Mouse (Mus musculus): Measurements from ENCODE around the gene Ndufaf1. TPM values are rescaled to one million over a fixed set of nuclear protein-coding genes. Genes with fewer than 3 reads are reported as not detected.

The Ndufaf1 gene
- 42.4 TPM for polyA plus RNA-seq (2017; shearing (Covaris generic))

DNA sequence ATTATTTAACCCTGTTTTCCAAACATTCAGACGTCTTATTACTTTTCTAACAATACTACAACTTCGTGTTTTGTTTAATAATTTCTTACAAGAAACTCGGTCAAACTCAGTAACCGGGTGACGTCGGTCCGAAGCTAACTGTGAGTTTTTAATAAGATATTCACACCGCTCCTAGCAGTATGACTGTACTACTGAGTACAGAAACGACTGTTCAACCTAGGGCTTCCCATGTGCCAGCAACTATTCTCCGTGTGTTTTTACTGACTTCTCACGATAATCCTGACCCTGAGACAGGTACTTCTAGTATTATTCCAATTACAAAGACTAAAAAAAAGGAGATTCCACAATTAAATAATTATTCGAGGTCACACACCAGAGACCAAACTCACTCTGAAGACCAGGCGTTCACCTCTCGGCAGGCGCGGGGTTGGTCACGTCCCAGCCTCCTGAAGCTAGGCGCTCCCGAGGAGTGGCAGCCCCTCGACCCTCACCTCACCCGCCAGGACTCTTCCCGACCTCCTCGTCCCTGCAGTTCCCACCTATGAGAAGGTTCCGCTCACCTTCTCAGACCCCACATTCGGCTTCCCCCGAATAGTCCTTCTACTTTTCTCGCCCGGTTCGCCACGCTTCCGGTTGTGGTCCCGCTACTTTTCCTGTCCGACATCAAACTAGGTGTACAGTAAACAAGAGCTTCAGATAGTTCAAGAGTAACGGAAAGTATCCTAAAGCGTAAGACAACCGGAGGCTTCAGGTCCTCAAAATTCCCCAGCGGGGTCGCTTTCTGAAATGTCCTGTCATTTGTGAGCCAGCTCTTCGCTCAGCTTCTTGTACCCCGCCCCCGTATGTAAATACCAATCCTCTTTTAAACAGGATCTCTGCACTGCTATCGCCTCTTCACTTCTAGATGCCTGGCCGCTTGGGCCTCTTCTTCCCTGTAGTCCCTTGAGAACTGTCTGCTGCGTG lies at the start of gene Ndufaf1:
Gene Ndufaf1, minus strand, starts transcription at position 608 of the 963 bp plus-strand sequence.

DNA sequence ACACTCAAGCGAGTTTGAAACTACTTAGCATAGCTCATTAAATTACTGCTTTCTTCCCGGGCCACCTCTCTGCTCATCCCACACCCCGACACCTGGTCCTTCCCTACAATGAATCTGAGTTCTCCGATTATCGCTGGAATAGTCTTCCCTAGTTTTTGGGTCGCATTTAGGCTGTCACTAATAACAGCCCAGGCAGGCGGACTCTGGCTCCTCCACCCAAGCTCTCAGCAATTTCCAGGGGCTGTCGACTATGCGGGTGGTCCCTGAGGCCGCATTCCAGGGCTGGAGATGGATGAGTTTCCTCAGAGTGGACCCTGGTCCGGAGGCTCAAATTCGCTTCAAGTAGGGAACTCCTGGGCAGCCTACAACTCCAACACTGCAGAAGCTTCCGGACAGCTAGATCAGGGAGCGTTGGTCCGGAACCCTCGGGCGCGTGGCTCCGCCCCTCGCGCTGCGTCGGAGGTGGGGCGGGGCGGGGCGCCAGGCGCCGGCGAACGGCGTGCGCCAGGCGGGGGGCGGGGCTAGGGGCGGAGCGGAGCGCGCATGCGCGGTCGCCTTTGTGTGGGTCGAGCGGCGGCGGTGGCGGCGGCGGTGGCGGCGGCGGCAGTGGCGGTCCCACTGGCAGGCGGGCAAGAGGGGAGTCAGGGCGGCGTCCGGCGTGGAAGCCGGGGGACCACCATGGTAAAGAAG lies 12.0 kb upstream of the Ndufaf1 start, which contains the start of gene Rtf1:
Gene Rtf1, plus strand, starts transcription at position 544 of the 690 bp plus-strand sequence.

DNA sequence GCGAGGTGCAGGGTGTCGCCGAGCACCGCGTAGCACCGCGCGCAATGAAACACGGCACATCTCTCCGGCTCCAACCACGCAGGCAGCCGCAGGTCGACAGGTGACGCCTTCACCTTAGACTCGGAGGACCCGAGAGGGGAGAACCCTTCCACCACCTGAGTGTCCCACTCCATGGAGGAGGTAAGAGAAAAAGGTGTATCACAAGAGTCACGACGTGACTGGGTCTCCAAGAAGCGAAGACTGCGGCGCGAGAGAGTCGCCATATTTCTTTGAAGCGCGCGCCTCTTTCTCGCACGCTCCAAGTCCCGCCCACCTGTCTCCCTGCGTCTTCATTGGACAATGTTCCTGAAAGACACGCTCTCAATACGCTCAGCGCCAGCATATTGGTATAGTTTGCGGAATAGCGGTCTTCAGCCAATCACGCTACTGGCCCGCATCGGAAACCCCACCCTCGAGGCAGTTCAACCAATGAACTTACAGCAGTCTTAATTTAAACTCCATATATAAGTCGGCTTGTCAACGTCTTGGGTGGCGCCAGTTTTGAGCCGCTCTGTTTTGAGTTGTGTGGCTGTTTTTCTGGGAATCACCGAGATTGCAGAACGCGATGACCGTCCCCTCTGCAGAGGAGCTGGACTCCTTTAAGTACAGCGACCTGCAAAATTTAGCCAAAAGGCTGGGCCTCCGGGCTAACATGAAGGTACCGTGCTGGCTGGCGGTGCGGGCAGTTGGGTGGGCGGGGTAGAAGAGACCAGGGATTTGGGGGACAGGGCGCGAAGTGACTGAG lies 44.2 kb downstream of the Ndufaf1 start, which contains the start of the genes Nusap1 and Oip5:
Gene Nusap1, plus strand, starts transcription at position 100 of the 784 bp plus-strand sequence.
Gene Oip5, minus strand, starts transcription at position 271 of the 784 bp plus-strand sequence.

Other genes starting within 250 kb of the Ndufaf1 start
- 5.0 TPM for gene Ino80, start 185.1 kb downstream of the Ndufaf1 start, polyA plus RNA-seq (2017; shearing (Covaris generic))
- not detected for gene Exd1, start 115.2 kb downstream of the Ndufaf1 start, polyA plus RNA-seq (2017; shearing (Covaris generic))
- gene Chp1, start 115.1 kb downstream of the Ndufaf1 start, polyA plus RNA-seq (2017; shearing (Covaris generic)), result 75.4 TPM
- gene Nusap1, start 44.5 kb downstream of the Ndufaf1 start, polyA plus RNA-seq (2017; shearing (Covaris generic)), result 8.9 TPM
- gene Oip5, start 44.4 kb downstream of the Ndufaf1 start, polyA plus RNA-seq (2017; shearing (Covaris generic)), result 3.1 TPM
- 35.7 TPM for gene Rtf1, start 12.2 kb upstream of the Ndufaf1 start, polyA plus RNA-seq (2017; shearing (Covaris generic))
- not detected for gene Itpka, start 79.5 kb upstream of the Ndufaf1 start, polyA plus RNA-seq (2017; shearing (Covaris generic))
- not detected for gene Ltk, start 97.6 kb upstream of the Ndufaf1 start, polyA plus RNA-seq (2017; shearing (Covaris generic))
- gene Rpap1, start 124.7 kb upstream of the Ndufaf1 start, polyA plus RNA-seq (2017; shearing (Covaris generic)), result 44.4 TPM
- gene Tyro3, start 134.9 kb upstream of the Ndufaf1 start, polyA plus RNA-seq (2017; shearing (Covaris generic)), result 3.0 TPM
- gene Mga, start 234.4 kb upstream of the Ndufaf1 start, polyA plus RNA-seq (2017; shearing (Covaris generic)), result 67.1 TPM

All from inflammation-experienced regulatory T-cells, adult 16 weeks (primary cell).